Mouse (Mus musculus) embryonic facial prominence, embryonic 15.5 days (tissue): ENCODE measurements around the gene Prpf19. TPM values are rescaled to one million over a fixed set of nuclear protein-coding genes. Genes with fewer than 3 reads are reported as not detected.

Experiments used
- ATAC-seq: fragments of 200-750 bp; cut with Nextera tagmentation; 2 replicates; pipeline ENCODE4 v1.8.0; 2017; ENCODE audit warnings: low read depth, moderate TSS enrichment; ENCODE audit not compliant: insufficient number of reproducible peaks, low FRiP score, low TSS enrichment
- H3K27ac ChIP-seq: fragments of 300-500 bp; sonication (generic); replicated peaks from 2 replicates; pipeline ENCODE4 v1.5.1; 2015; ENCODE audit warnings: mild to moderate bottlenecking, inconsistent platforms
- H3K27me3 ChIP-seq: fragments of 300-500 bp; sonication (generic); 2 replicates; pipeline ENCODE4 v1.6.1; 2015; ENCODE audit warnings: inconsistent platforms
- H3K36me3 ChIP-seq: fragments of 300-500 bp; sonication (generic); 2 replicates; pipeline ENCODE4 v1.6.1; 2015; ENCODE audit warnings: mild to moderate bottlenecking, inconsistent platforms
- H3K4me1 ChIP-seq: fragments of 300-500 bp; sonication (generic); 2 replicates; pipeline ENCODE4 v1.6.1; 2015; ENCODE audit warnings: inconsistent platforms
- H3K4me2 ChIP-seq: fragments of 300-500 bp; sonication (generic); replicated peaks from 2 replicates; pipeline ENCODE4 v1.6.1; 2015; ENCODE audit warnings: mild to moderate bottlenecking, inconsistent platforms
- H3K4me3 ChIP-seq: fragments of 300-500 bp; sonication (generic); replicated peaks from 2 replicates; pipeline ENCODE4 v1.5.1; 2015; ENCODE audit warnings: mild to moderate bottlenecking, inconsistent platforms
- H3K9ac ChIP-seq: fragments of 300-500 bp; sonication (generic); 2 replicates; pipeline ENCODE4 v1.6.1; 2015; ENCODE audit warnings: inconsistent platforms
- H3K9me3 ChIP-seq: fragments of 300-500 bp; sonication (generic); replicated peaks from 2 replicates; pipeline ENCODE4 v1.6.1; 2016; ENCODE audit warnings: inconsistent platforms
- WGBS: fragments of 180-500 bp; shearing (Covaris S2); methylation state at CpG from one replicate; pipeline ENCODE4 v1.1.7; 2015; 5-methylcytosine and 5-hydroxymethylcytosine counted together
- polyA plus RNA-seq: library from polyadenylated mRNA; unstranded; fragments of >200 nt; fragmentation: Nextera tagmentation; extraction: Ambion mirVana; gene quantifications from 2 replicates; pipeline ENCODE4 v1.2.1, GENCODE M21; 2015

Gene Prpf19
- polyA plus RNA-seq, result 45.2 and 49.4 TPM in 2 replicates

- Histone ChIP-seq H3K27me3 (no peaks in the 10 kb centered on the region), H3K4me3 (peak within 1 kb of the TSS; percentile 95), H3K27ac (peak within 1 kb of the TSS; percentile 95), H3K4me1 (peaks cover 12% of the 10 kb centered on the region), H3K36me3 (peaks cover 24% of the 10 kb centered on the region), H3K4me2 (peak within 1 kb of the TSS; percentile 66), H3K9ac (peak within 1 kb of the TSS; percentile 90), H3K9me3 (no peaks in the 10 kb centered on the region)
- under 1% methylated on average over 43 of the region's 43 CpGs for WGBS
- ATAC-seq, result peak; percentile 93
Observed at GRCm38 (mm10) chr19:10895016-10895528, at the start of gene Prpf19. Gene Prpf19 (plus strand): TSS chr19:10895231.

- H3K4me1 ChIP-seq, result peaks cover 6% of the 10 kb centered on the region; the same call in 1 of the 2 replicates
- no peak overlapping the region for H3K4me2 ChIP-seq
- H3K9me3 ChIP-seq, result no peaks in the 10 kb centered on the region
- 77% methylated on average over 3 of the region's 3 CpGs for WGBS
- ATAC-seq, result no peak
- H3K9ac ChIP-seq, result no peak overlapping the region
- H3K27ac ChIP-seq, result no peak overlapping the region
- H3K4me3 ChIP-seq, result no peak overlapping the region
- H3K27me3 ChIP-seq, result no peaks in the 10 kb centered on the region
- H3K36me3 ChIP-seq, result no peaks in the 10 kb centered on the region
Observed at GRCm38 (mm10) chr19:10845454-10845853, 49.6 kb upstream of the Prpf19 start.

- no peak overlapping the region for H3K4me3 ChIP-seq
- no peaks in the 10 kb centered on the region for H3K9me3 ChIP-seq
- H3K27ac ChIP-seq, result no peak overlapping the region
- H3K4me1 ChIP-seq, result peaks cover 6% of the 10 kb centered on the region; the same call in 1 of the 2 replicates
- H3K9ac ChIP-seq, result no peak overlapping the region
- no peaks in the 10 kb centered on the region for H3K36me3 ChIP-seq
- 0 out of 2 replicates have a peak, but pooled peaks have one; percentile 44 for ATAC-seq
- no peaks in the 10 kb centered on the region for H3K27me3 ChIP-seq
- H3K4me2 ChIP-seq, result no peak overlapping the region
- WGBS, result 61% methylated on average over 7 of the region's 7 CpGs
Observed at GRCm38 (mm10) chr19:10846150-10846549, 48.9 kb upstream of the Prpf19 start.

GRCm38 (mm10) chr19:10847311-10848087, 47.5 kb upstream of the Prpf19 start:
- no peaks in the 10 kb centered on the region for H3K9me3 ChIP-seq
- no peaks in the 10 kb centered on the region for H3K27me3 ChIP-seq
- no peaks in the 10 kb centered on the region for H3K4me1 ChIP-seq
- no peak overlapping the region for H3K4me2 ChIP-seq
- H3K4me3 ChIP-seq, result no peak overlapping the region
- H3K27ac ChIP-seq, result no peak overlapping the region
- WGBS, result 47% methylated on average over 3 of the region's 3 CpGs
- no peaks in the 10 kb centered on the region for H3K36me3 ChIP-seq
- no peak overlapping the region for H3K9ac ChIP-seq
- ATAC-seq, result no peak

GRCm38 (mm10) chr19:10855422-10855821, 39.6 kb upstream of the Prpf19 start:
- no peak for ATAC-seq
- 72% methylated on average over 3 of the region's 3 CpGs for WGBS
- Histone ChIP-seq H3K36me3 (peaks cover 37% of the 10 kb centered on the region), H3K27me3 (no peaks in the 10 kb centered on the region), H3K9me3 (no peaks in the 10 kb centered on the region), H3K4me1 (0 out of 2 replicates have a peak, but pooled peaks cover 4% of the 10 kb centered on the region), H3K27ac (peak overlapping the region; percentile 36; the same call in 1 of the 2 replicates), H3K9ac (no peak overlapping the region), H3K4me2 (no peak overlapping the region), H3K4me3 (no peak overlapping the region)

GRCm38 (mm10) chr19:10856520-10856919, 38.5 kb upstream of the Prpf19 start:
- Histone ChIP-seq H3K27ac (0 out of 2 replicates have a peak overlapping the region, but pooled peaks have one; percentile 36), H3K4me1 (0 out of 2 replicates have a peak, but pooled peaks cover 4% of the 10 kb centered on the region), H3K9me3 (no peaks in the 10 kb centered on the region), H3K9ac (no peak overlapping the region), H3K27me3 (no peaks in the 10 kb centered on the region), H3K36me3 (peaks cover 48% of the 10 kb centered on the region), H3K4me2 (no peak overlapping the region), H3K4me3 (no peak overlapping the region)
- ATAC-seq, result peak; percentile 49; the same call in 1 of the 2 replicates
- 39% methylated on average over 2 of the region's 2 CpGs for WGBS

- peaks cover 83% of the 10 kb centered on the region for H3K36me3 ChIP-seq
- H3K4me2 ChIP-seq, result no peak overlapping the region
- H3K9me3 ChIP-seq, result no peaks in the 10 kb centered on the region
- no peak overlapping the region for H3K9ac ChIP-seq
- no peak; the same call in 1 of the 2 replicates for ATAC-seq
- H3K27ac ChIP-seq, result no peak overlapping the region
- WGBS, result 51% methylated on average over 22 of the region's 22 CpGs
- H3K4me3 ChIP-seq, result no peak overlapping the region
- 0 out of 2 replicates have a peak, but pooled peaks cover 4% of the 10 kb centered on the region for H3K4me1 ChIP-seq
- no peaks in the 10 kb centered on the region for H3K27me3 ChIP-seq
Observed at GRCm38 (mm10) chr19:10860072-10860497, 34.9 kb upstream of the Prpf19 start.

GRCm38 (mm10) chr19:10866351-10866750, 28.7 kb upstream of the Prpf19 start:
- no peak overlapping the region for H3K9ac ChIP-seq
- ATAC-seq, result no peak
- H3K27ac ChIP-seq, result no peak overlapping the region
- 92% methylated on average over 13 of the region's 13 CpGs for WGBS
- peaks cover 60% of the 10 kb centered on the region for H3K36me3 ChIP-seq
- H3K4me2 ChIP-seq, result no peak overlapping the region
- H3K4me1 ChIP-seq, result peaks cover 34% of the 10 kb centered on the region
- H3K9me3 ChIP-seq, result no peaks in the 10 kb centered on the region
- no peaks in the 10 kb centered on the region for H3K27me3 ChIP-seq
- H3K4me3 ChIP-seq, result no peak overlapping the region

- WGBS, result 23% methylated on average over 5 of the region's 5 CpGs
- no peak for ATAC-seq
Observed at GRCm38 (mm10) chr19:10867946-10868622, 26.9 kb upstream of the Prpf19 start.

GRCm38 (mm10) chr19:10868623-10869141, 26.3 kb upstream of the Prpf19 start:
- peak overlapping the region; percentile 91; the same call in 1 of the 2 replicates for H3K27ac ChIP-seq
- peaks cover 34% of the 10 kb centered on the region for H3K4me1 ChIP-seq
- H3K36me3 ChIP-seq, result peaks cover 61% of the 10 kb centered on the region
- no peaks in the 10 kb centered on the region for H3K27me3 ChIP-seq
- H3K9me3 ChIP-seq, result no peaks in the 10 kb centered on the region
- peak overlapping the region; percentile 75 for H3K4me3 ChIP-seq
- no peak for ATAC-seq
- H3K9ac ChIP-seq, result peak overlapping the region; percentile 74
- under 1% methylated on average over 17 of the region's 17 CpGs for whole genome bisulfite sequencing
- H3K4me2 ChIP-seq, result peak overlapping the region; percentile 79

More at GRCm38 (mm10) chr19:10867946-10868622, 26.9 kb upstream of the Prpf19 start:
- H3K9ac ChIP-seq, result peak overlapping the region; percentile 74
- no peak overlapping the region for H3K27ac ChIP-seq
- peak overlapping the region; percentile 79 for H3K4me2 ChIP-seq
- H3K4me1 ChIP-seq, result peaks cover 34% of the 10 kb centered on the region
- H3K36me3 ChIP-seq, result peaks cover 61% of the 10 kb centered on the region
- H3K9me3 ChIP-seq, result no peaks in the 10 kb centered on the region
- no peaks in the 10 kb centered on the region for H3K27me3 ChIP-seq
- peak overlapping the region; percentile 75 for H3K4me3 ChIP-seq
